13 mouse cellular contexts compared by ENCODE assay signal in the genomic region with DNA sequence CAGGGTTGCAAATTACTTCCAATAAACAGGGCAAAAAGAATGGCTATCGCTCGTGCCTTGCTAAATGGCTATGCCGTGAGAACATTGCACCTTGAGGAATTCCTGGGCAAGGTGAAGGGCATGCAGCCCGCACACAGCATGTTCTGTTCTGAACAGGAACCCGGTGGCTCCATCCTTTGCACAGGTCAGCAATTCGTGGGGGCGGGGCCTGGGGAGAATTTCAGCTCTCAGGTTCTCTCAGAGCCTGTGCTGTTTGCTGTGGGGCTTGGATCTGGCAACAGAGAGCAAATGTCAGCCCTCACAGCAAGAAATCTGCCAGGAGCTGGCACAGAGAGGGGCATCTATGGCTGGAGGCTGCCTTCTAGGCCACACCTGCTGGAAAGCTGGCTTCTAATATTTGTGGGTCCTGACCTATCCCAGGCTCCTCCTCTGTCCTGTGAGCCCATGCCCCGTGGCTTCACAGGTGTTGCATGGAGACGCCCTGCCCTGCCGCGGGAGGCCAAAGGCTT. TPM values are rescaled to one million over a fixed set of nuclear protein-coding genes. Genes with fewer than 3 reads are reported as not detected.
DNase-seq lines count a peak whose midpoint lies in the region; ATAC-seq and TF ChIP-seq lines count a peak whose summit lies in the region.
"Had no signal": no experiment of that assay in that cellular context is flagged by ENCODE, and none has a peak within 500 bp of the region (broad histone marks: within the 10 kb centered on the region; RNA-seq: fewer than 3 reads in every experiment).

No protein-coding gene starts in this region.

- no peak overlapping the region for H3K4me3 ChIP-seq in kidney, adult 2 months (ENCODE audit: insufficient read depth, low read depth, low read length)
- H3K4me3 ChIP-seq in forebrain, embryonic 15.5 days, result no peak overlapping the region
- no peak overlapping the region for H3K4me3 ChIP-seq in forebrain, embryonic 16.5 days (replicated peaks; ENCODE audit: low read length)
- H3K4me3 ChIP-seq: heart, embryonic 13.5 days; layer of hippocampus, adult 2 months; liver, embryonic 15.5 days had no signal

- no peak overlapping the region for H3K4me2 ChIP-seq in forebrain, embryonic 15.5 days (replicated peaks)
- H3K4me2 ChIP-seq in forebrain, embryonic 16.5 days (ENCODE audit: low read length), result no peak overlapping the region
- H3K4me2 ChIP-seq: heart, embryonic 13.5 days; liver, embryonic 15.5 days had no signal

- no peaks in the 10 kb centered on the region for H3K36me3 ChIP-seq in kidney, adult 2 months (ENCODE audit: control insufficient read depth, insufficient read depth, low read length)
- H3K36me3 ChIP-seq in forebrain, embryonic 15.5 days, result no peaks in the 10 kb centered on the region
- H3K36me3 ChIP-seq in forebrain, embryonic 16.5 days (ENCODE audit: control insufficient read depth, insufficient read depth), result no peaks in the 10 kb centered on the region
- H3K36me3 ChIP-seq: heart, embryonic 13.5 days; liver, embryonic 15.5 days had no signal

- no peaks in the 10 kb centered on the region for H3K9me3 ChIP-seq in forebrain, embryonic 15.5 days
- H3K9me3 ChIP-seq in forebrain, embryonic 16.5 days (ENCODE audit: control insufficient read depth, low read length), result no peaks in the 10 kb centered on the region
- H3K9me3 ChIP-seq: heart, embryonic 13.5 days; liver, embryonic 15.5 days had no signal

- no peaks in the 10 kb centered on the region for H3K27me3 ChIP-seq in kidney, adult 2 months (replicated peaks; ENCODE audit: control insufficient read depth, insufficient read depth, low read length)
- no peaks in the 10 kb centered on the region for H3K27me3 ChIP-seq in forebrain, embryonic 15.5 days
- no peaks in the 10 kb centered on the region for H3K27me3 ChIP-seq in forebrain, embryonic 16.5 days (replicated peaks; ENCODE audit: control insufficient read depth, insufficient read depth, low read length)
- H3K27me3 ChIP-seq: heart, embryonic 13.5 days had no signal

- no peak for TF ChIP-seq POLR2A in kidney, adult 2 months (IDR thresholded peaks at IDR 0.05; ENCODE audit: low read depth, low read length)

- peak; percentile 48 for DNase-seq in left cerebral cortex, postnatal 4 days
- DNase-seq in left cerebral cortex, postnatal 10 days (ENCODE audit: extremely low spot score in 1 of 2, low spot score in 2 of 2), result no peak
- peak; percentile 54 for DNase-seq in cerebellum, adult 9-10 months
- DNase-seq in kidney, adult 2 months, result peak; percentile 94
- peak; percentile 87 for DNase-seq in skeletal muscle tissue, adult 2 months (ENCODE audit: low read depth, low spot score)
- DNase-seq in layer of hippocampus, postnatal 10 days (ENCODE audit: low spot score in 2 of 2), result no peak
- DNase-seq: forebrain, postnatal 0 days; right cerebral cortex, adult 18-20 months had no signal

- 27% methylated on average over 11 of the region's 11 CpGs for WGBS in kidney, adult 2 months
- 68% methylated on average over 11 of the region's 11 CpGs for WGBS in forebrain, embryonic 15.5 days
- 64% methylated on average over 11 of the region's 11 CpGs for whole genome bisulfite sequencing in forebrain, embryonic 16.5 days

- H3K9ac ChIP-seq in forebrain, embryonic 15.5 days (replicated peaks), result no peak overlapping the region
- H3K9ac ChIP-seq in forebrain, embryonic 16.5 days (replicated peaks; ENCODE audit: low read depth, low read length), result no peak overlapping the region
- H3K9ac ChIP-seq: forebrain, postnatal 0 days; heart, embryonic 13.5 days; liver, embryonic 15.5 days had no signal

- no peak for TF ChIP-seq CTCF in kidney, adult 2 months (conservative IDR thresholded peaks at IDR 0.05; ENCODE audit: insufficient read depth, insufficient read length, low read depth, low read length)

- intact Hi-C loops in left cerebral cortex, postnatal 4 days (cut with DNase I), result no loop called here
- intact Hi-C loops in left cerebral cortex, postnatal 10 days (cut with DNase I), result no loop called here

- peaks cover 32% of the 10 kb centered on the region; the same call in 1 of the 2 replicates for H3K4me1 ChIP-seq in kidney, adult 2 months (ENCODE audit: control insufficient read depth, insufficient read depth, low read length)
- peaks cover 10% of the 10 kb centered on the region for H3K4me1 ChIP-seq in forebrain, embryonic 15.5 days
- peaks cover 11% of the 10 kb centered on the region for H3K4me1 ChIP-seq in forebrain, embryonic 16.5 days (replicated peaks; ENCODE audit: control insufficient read depth, insufficient read depth, low read length)
- H3K4me1 ChIP-seq: liver, embryonic 15.5 days had no signal

- no peak for ATAC-seq in forebrain, embryonic 15.5 days (replicated peaks)
- no peak for ATAC-seq in forebrain, embryonic 16.5 days
- ATAC-seq: forebrain, postnatal 0 days had no signal

- H3K27ac ChIP-seq in kidney, adult 2 months (ENCODE audit: insufficient read depth, low read depth, low read length), result peak overlapping the region; percentile 96
- H3K27ac ChIP-seq in forebrain, embryonic 15.5 days (replicated peaks), result no peak overlapping the region
- no peak overlapping the region for H3K27ac ChIP-seq in forebrain, embryonic 16.5 days (ENCODE audit: low read length)
- H3K27ac ChIP-seq: heart, embryonic 13.5 days; layer of hippocampus, adult 2 months; liver, embryonic 15.5 days had no signal

RNA-seq across cellular contexts. Expression of gene Gadd45g, which starts 19.7 kb away (rescaled TPM):
- 10 to 100 TPM in 1 of 2 experiments, 1 to 10 TPM in 1; 8.6 to 11.0 TPM for total RNA-seq in left cerebral cortex, postnatal 4 days (2021)
- 10 to 100 TPM; 12.1 to 15.7 TPM for total RNA-seq in left cerebral cortex, postnatal 10 days (2021)
- 57.2 and 59.8 TPM in 2 replicates for polyA plus RNA-seq in kidney, adult 2 months (2012; rRNA removed)
- 145 and 167 TPM in 2 replicates for polyA plus RNA-seq in forebrain, embryonic 15.5 days (2015; fragmentation: Nextera tagmentation; extraction: Ambion mirVana)
- total RNA-seq in layer of hippocampus, postnatal 10 days (2021), result 10 to 100 TPM; 22.0 to 23.1 TPM
- 119 and 122 TPM in 2 replicates for polyA plus RNA-seq in forebrain, embryonic 16.5 days (2015; fragmentation: Nextera tagmentation; extraction: Ambion mirVana)

Comparison
In these comparisons a context has a peak if more than half of its experiments do, and no peak if none do; other contexts are left out.
1. DNase-seq: peak in left cerebral cortex, postnatal 4 days (single experiment), cerebellum, adult 9-10 months (single experiment), kidney, adult 2 months (single experiment) and skeletal muscle tissue, adult 2 months (single experiment); none in left cerebral cortex, postnatal 10 days (0 of 2) and layer of hippocampus, postnatal 10 days (0 of 2).